In genomic region chr11:52106438-52106837, GRCm38 (mm10) we compare ENCODE assay signal across 42 mouse cellular contexts. TPM values are rescaled to one million over a fixed set of nuclear protein-coding genes. Genes with fewer than 3 reads are reported as not detected.
"Had no signal": no experiment of that assay in that cellular context is flagged by ENCODE, and none has a peak within 500 bp of the region (broad histone marks: within the 10 kb centered on the region; RNA-seq: fewer than 3 reads in every experiment).

No protein-coding gene starts in this region.

- H3K4me2 ChIP-seq: hindbrain, embryonic 13.5 days; hindbrain, embryonic 15.5 days; intestine, embryonic 15.5 days; limb, embryonic 13.5 days; limb, embryonic 15.5 days; liver, embryonic 12.5 days had no signal

- H3K27ac ChIP-seq: heart, embryonic 10.5 days; hindbrain, embryonic 13.5 days; hindbrain, embryonic 15.5 days; hindbrain, postnatal 0 days; intestine, embryonic 15.5 days; limb, embryonic 13.5 days; limb, embryonic 15.5 days; liver, embryonic 14.5 days had no signal

- H3K9me3 ChIP-seq: heart, embryonic 10.5 days; heart, embryonic 12.5 days; hindbrain, embryonic 13.5 days; hindbrain, embryonic 15.5 days; intestine, embryonic 15.5 days; limb, embryonic 13.5 days; limb, embryonic 15.5 days; liver, embryonic 12.5 days had no signal

- ATAC-seq: hindbrain, postnatal 0 days; inflammation-experienced regulatory T-cells, adult 6 months; intestine, embryonic 15.5 days; intestine, postnatal 0 days; liver, embryonic 12.5 days had no signal

- H3K9ac ChIP-seq: heart, embryonic 12.5 days; hindbrain, embryonic 13.5 days; hindbrain, embryonic 15.5 days; intestine, embryonic 15.5 days; limb, embryonic 13.5 days; limb, embryonic 15.5 days; liver, embryonic 12.5 days; liver, embryonic 14.5 days had no signal

- H3K27me3 ChIP-seq: heart, embryonic 12.5 days; hindbrain, embryonic 13.5 days; hindbrain, embryonic 15.5 days; intestine, embryonic 15.5 days; limb, embryonic 13.5 days; limb, embryonic 15.5 days; liver, embryonic 12.5 days had no signal

- H3K4me3 ChIP-seq: gastrocnemius, adult 2 months; heart, embryonic 10.5 days; heart, embryonic 12.5 days; hindbrain, embryonic 13.5 days; hindbrain, embryonic 15.5 days; intestine, embryonic 15.5 days; limb, embryonic 13.5 days; limb, embryonic 15.5 days; liver, embryonic 12.5 days had no signal

- DNase-seq: gastrocnemius, adult 2 months; gastrocnemius, postnatal 10 days; gastrocnemius, postnatal 25 days; heart, adult 18-20 months; heart, postnatal 36 days; kidney, adult 18-20 months; kidney, postnatal 10 days; kidney, postnatal 25 days; kidney, postnatal 4 days; layer of hippocampus, adult 9-11 months; layer of hippocampus, postnatal 36 days; left cerebral cortex, postnatal 4 days; lung, adult 18-20 months had no signal

- H3K36me3 ChIP-seq: heart, embryonic 12.5 days; hindbrain, embryonic 13.5 days; hindbrain, embryonic 15.5 days; intestine, embryonic 15.5 days; limb, embryonic 15.5 days had no signal

RNA-seq across cellular contexts. Expression of gene Olfr1373, which starts 38.9 kb away (rescaled TPM):
- total RNA-seq: gastrocnemius, adult 2 months; gastrocnemius, postnatal 10 days; gastrocnemius, postnatal 25 days; gastrocnemius, postnatal 4 days; heart, adult 18-20 months; heart, adult 8-10 months; heart, postnatal 36 days; hematopoietic stem cell, adult 5-6 weeks; hindbrain, postnatal 0 days; layer of hippocampus, adult 8-10 months; layer of hippocampus, postnatal 14 days; layer of hippocampus, postnatal 36 days; left cerebral cortex, adult 18-20 months; left cerebral cortex, adult 8-10 months; left cerebral cortex, postnatal 10 days; left cerebral cortex, postnatal 25 days; left cerebral cortex, postnatal 4 days; liver, adult 2 months had no signal
- polyA plus RNA-seq: frontal cortex, adult 2 months; heart, embryonic 10.5 days; heart, embryonic 12.5 days; heart, embryonic 16.5 days; hindbrain, embryonic 11.5 days; hindbrain, embryonic 13.5 days; hindbrain, embryonic 15.5 days; hindbrain, postnatal 0 days; inflammation-experienced regulatory T-cells, adult 6 months; intestine, embryonic 15.5 days; intestine, postnatal 0 days; kidney, embryonic 14.5 days; kidney, embryonic 16.5 days; limb, embryonic 11.5 days; limb, embryonic 13.5 days; limb, embryonic 15.5 days; liver, adult 2 months; liver, embryonic 12.5 days; liver, embryonic 14.5 days; liver, embryonic 16.5 days had no signal
